8 mouse cellular contexts compared by ENCODE assay signal in the genomic region with DNA sequence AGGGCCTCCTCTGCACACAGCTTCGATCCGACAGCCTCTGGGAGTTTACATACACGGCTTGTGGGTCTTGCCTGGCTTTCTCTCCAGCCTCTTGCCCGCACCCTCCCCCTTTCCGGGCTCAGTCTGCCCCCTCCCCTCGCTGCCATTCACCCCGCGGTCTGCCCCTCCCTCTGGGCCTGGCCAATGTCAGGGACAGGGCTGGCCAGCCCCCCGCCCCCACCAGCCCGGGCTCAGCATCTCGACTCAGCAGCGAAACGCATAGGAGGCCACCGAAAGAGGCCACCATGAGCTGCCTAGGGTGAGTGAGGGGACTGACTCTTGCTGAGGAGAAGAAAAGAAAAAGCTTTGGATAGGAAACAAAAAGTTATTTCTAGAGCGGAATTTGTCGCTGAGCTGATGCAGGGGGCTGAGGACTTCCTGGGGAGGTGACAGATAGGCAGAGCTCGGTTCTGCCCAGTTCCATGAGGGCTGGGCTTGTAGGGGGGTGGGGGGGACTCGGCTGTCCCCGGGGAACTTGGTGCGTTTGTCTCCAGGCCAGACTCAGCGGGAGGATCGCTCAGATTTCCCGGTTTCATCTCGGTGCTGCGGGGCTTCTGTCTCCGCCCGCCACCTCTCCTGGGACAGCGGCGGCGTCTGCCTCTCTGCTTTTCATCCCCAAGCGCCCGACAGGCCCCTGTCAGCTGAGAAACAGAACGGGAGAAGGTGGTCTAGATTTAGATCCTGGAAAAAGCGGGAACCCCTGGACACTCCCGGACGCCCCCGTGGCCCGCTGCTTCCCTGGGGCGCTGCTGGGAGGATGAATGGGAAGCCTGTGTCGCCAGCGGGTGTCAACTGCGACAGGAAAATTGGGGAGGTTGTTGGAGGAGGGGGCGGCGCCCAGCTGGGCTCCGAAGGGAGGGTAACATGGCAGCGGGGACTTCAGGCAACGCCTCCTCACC. TPM values are rescaled to one million over a fixed set of nuclear protein-coding genes. Genes with fewer than 3 reads are reported as not detected.
DNase-seq lines count a peak whose midpoint lies in the region; ATAC-seq and TF ChIP-seq lines count a peak whose summit lies in the region.

No protein-coding gene starts in this region.

- TF ChIP-seq CTCF in liver, postnatal 0 days (IDR thresholded peaks at IDR 0.05; ENCODE audit: low read depth), result no peak

- H3K4me1 ChIP-seq in heart, embryonic 13.5 days, result peaks cover 15% of the 10 kb centered on the region
- peaks cover 7% of the 10 kb centered on the region for H3K4me1 ChIP-seq in hindbrain, embryonic 11.5 days (replicated peaks; ENCODE audit: control insufficient read depth, insufficient read depth, low read length)
- peaks cover 9% of the 10 kb centered on the region; the same call in 1 of the 2 replicates for H3K4me1 ChIP-seq in liver, postnatal 0 days (ENCODE audit: insufficient read depth)

- no peaks in the 10 kb centered on the region for H3K36me3 ChIP-seq in heart, embryonic 13.5 days
- H3K36me3 ChIP-seq in hindbrain, embryonic 11.5 days (ENCODE audit: control insufficient read depth, insufficient read depth, low read length), result no peaks in the 10 kb centered on the region
- H3K36me3 ChIP-seq in liver, postnatal 0 days (replicated peaks; ENCODE audit: insufficient read depth, low read length), result no peaks in the 10 kb centered on the region

- peak overlapping the region; percentile 81 for H3K9ac ChIP-seq in heart, embryonic 13.5 days
- peak overlapping the region; percentile 65 for H3K9ac ChIP-seq in hindbrain, embryonic 11.5 days (ENCODE audit: low read depth, low read length)
- H3K9ac ChIP-seq in liver, postnatal 0 days (replicated peaks), result 0 out of 2 replicates have a peak overlapping the region, but pooled peaks have one; percentile 6

- H3K27ac ChIP-seq in heart, embryonic 13.5 days (replicated peaks), result no peak overlapping the region
- no peak overlapping the region for H3K27ac ChIP-seq in hindbrain, embryonic 11.5 days (ENCODE audit: low read depth, low read length)
- no peak overlapping the region for H3K27ac ChIP-seq in liver, postnatal 0 days (ENCODE audit: low read depth)

- peak overlapping the region; percentile 59 for H3K4me3 ChIP-seq in heart, embryonic 13.5 days
- H3K4me3 ChIP-seq in hindbrain, embryonic 11.5 days (ENCODE audit: low read depth, low read length), result peak overlapping the region; percentile 48
- H3K4me3 ChIP-seq in liver, postnatal 0 days (ENCODE audit: low read depth, low read length), result peak overlapping the region; percentile 39

- no peaks in the 10 kb centered on the region for H3K9me3 ChIP-seq in heart, embryonic 13.5 days
- no peaks in the 10 kb centered on the region for H3K9me3 ChIP-seq in hindbrain, embryonic 11.5 days (ENCODE audit: control insufficient read depth, low read length)
- no peaks in the 10 kb centered on the region for H3K9me3 ChIP-seq in liver, postnatal 0 days (ENCODE audit: low read length)

- H3K4me2 ChIP-seq in heart, embryonic 13.5 days, result peak overlapping the region; percentile 94
- H3K4me2 ChIP-seq in hindbrain, embryonic 11.5 days (replicated peaks; ENCODE audit: low read depth, low read length), result peak overlapping the region; percentile 96
- peak overlapping the region; percentile 72 for H3K4me2 ChIP-seq in liver, postnatal 0 days (ENCODE audit: low read depth, low read length)

- ATAC-seq in heart, embryonic 13.5 days (ENCODE audit: extremely low read depth, insufficient number of reproducible peaks, low FRiP score, low TSS enrichment), result no peak; the same call in 1 of the 2 replicates
- ATAC-seq in hindbrain, embryonic 11.5 days (ENCODE audit: low FRiP score), result peak; percentile 84
- ATAC-seq in liver, postnatal 0 days, result peak; percentile 31; the same call in 1 of the 2 replicates

- intact Hi-C loops in gastrocnemius, postnatal 14 days (cut with DNase I; ENCODE audit: low total_unique reads), result no loop called here

- under 1% methylated on average over 47 of the region's 47 CpGs for WGBS in heart, embryonic 13.5 days
- under 1% methylated on average over 47 of the region's 47 CpGs for WGBS in hindbrain, embryonic 11.5 days
- WGBS in liver, postnatal 0 days (ENCODE audit: insufficient replicate concordance), result 2% methylated on average over 45 of the region's 47 CpGs

- peaks cover 69% of the 10 kb centered on the region for H3K27me3 ChIP-seq in heart, embryonic 13.5 days (replicated peaks)
- peaks cover 11% of the 10 kb centered on the region for H3K27me3 ChIP-seq in hindbrain, embryonic 11.5 days (ENCODE audit: control insufficient read depth, insufficient read depth, low read length)
- peaks cover 51% of the 10 kb centered on the region for H3K27me3 ChIP-seq in liver, postnatal 0 days (ENCODE audit: insufficient read depth, low read length)

- TF ChIP-seq EP300 in liver, postnatal 0 days (IDR thresholded peaks at IDR 0.05; ENCODE audit: low read depth), result no peak

- DNase-seq in heart, adult 18-20 months, result no peak
- peak; percentile 73 for DNase-seq in embryo, embryonic 10 days (ENCODE audit: low spot score)
- peak; percentile 75 for DNase-seq in hindbrain, embryonic 11.5 days (ENCODE audit: low spot score)
- no peak for DNase-seq in liver, postnatal 0 days
- peak; percentile 71 for DNase-seq in yolk sac, embryonic 10.5 days (ENCODE audit: low spot score)
- DNase-seq in gastrocnemius, adult 8-10 months (ENCODE audit: low spot score in 2 of 2), result no peak
- no peak for DNase-seq in gastrocnemius, postnatal 14 days

RNA-seq across cellular contexts. Expression of a gene that starts 6.8 kb away (rescaled TPM):
- 0.14 TPM in 1 of 2 replicates, not detected in the other for polyA plus RNA-seq in heart, embryonic 13.5 days (2015; fragmentation: Nextera tagmentation; extraction: Ambion mirVana)
- total RNA-seq in heart, adult 18-20 months (2021), result not detected
- 0.42 and 0.49 TPM in 2 replicates for polyA plus RNA-seq in hindbrain, embryonic 11.5 days (2014; fragmentation: Nextera tagmentation; extraction: Ambion mirVana)
- polyA plus RNA-seq in liver, postnatal 0 days (2015; fragmentation: Nextera tagmentation; extraction: Ambion mirVana), result not detected in 2 replicates
- total RNA-seq in gastrocnemius, adult 8-10 months (2022), result not detected
- total RNA-seq in gastrocnemius, postnatal 14 days (2021), result not detected

RNA-seq across cellular contexts. Expression of a gene that starts 34.9 kb away (rescaled TPM):
- 50.5 and 57.1 TPM in 2 replicates for polyA plus RNA-seq in heart, embryonic 13.5 days (2015; fragmentation: Nextera tagmentation; extraction: Ambion mirVana)
- total RNA-seq in heart, adult 18-20 months (2021), result 10 to 100 TPM; 25.1 to 26.3 TPM
- polyA plus RNA-seq in hindbrain, embryonic 11.5 days (2014; fragmentation: Nextera tagmentation; extraction: Ambion mirVana), result 75.1 and 80.2 TPM in 2 replicates
- polyA plus RNA-seq in liver, postnatal 0 days (2015; fragmentation: Nextera tagmentation; extraction: Ambion mirVana), result 32.8 and 34.6 TPM in 2 replicates
- 10 to 100 TPM; 33.7 to 45.5 (median 37.9) TPM for total RNA-seq in gastrocnemius, adult 8-10 months (2022)
- 10 to 100 TPM; 31.6 to 33.8 TPM for total RNA-seq in gastrocnemius, postnatal 14 days (2021)

RNA-seq across cellular contexts. Expression of a gene that starts 39.7 kb away (rescaled TPM):
- 250 and 258 TPM in 2 replicates for polyA plus RNA-seq in heart, embryonic 13.5 days (2015; fragmentation: Nextera tagmentation; extraction: Ambion mirVana)
- total RNA-seq in heart, adult 18-20 months (2021), result 10 to 100 TPM; 48.7 to 49.0 TPM
- 189 and 202 TPM in 2 replicates for polyA plus RNA-seq in hindbrain, embryonic 11.5 days (2014; fragmentation: Nextera tagmentation; extraction: Ambion mirVana)
- 146 and 160 TPM in 2 replicates for polyA plus RNA-seq in liver, postnatal 0 days (2015; fragmentation: Nextera tagmentation; extraction: Ambion mirVana)
- 10 to 100 TPM; 31.4 to 36.1 (median 32.8) TPM for total RNA-seq in gastrocnemius, adult 8-10 months (2022)
- total RNA-seq in gastrocnemius, postnatal 14 days (2021), result 10 to 100 TPM; 51.1 to 70.2 TPM

RNA-seq across cellular contexts. Expression of a gene that starts 48.8 kb away (rescaled TPM):
- polyA plus RNA-seq in heart, embryonic 13.5 days (2015; fragmentation: Nextera tagmentation; extraction: Ambion mirVana), result 22.6 and 22.7 TPM in 2 replicates
- 10 to 100 TPM; 15.1 to 18.2 TPM for total RNA-seq in heart, adult 18-20 months (2021)
- 34.1 and 42.9 TPM in 2 replicates for polyA plus RNA-seq in hindbrain, embryonic 11.5 days (2014; fragmentation: Nextera tagmentation; extraction: Ambion mirVana)
- polyA plus RNA-seq in liver, postnatal 0 days (2015; fragmentation: Nextera tagmentation; extraction: Ambion mirVana), result 12.5 and 12.8 TPM in 2 replicates
- total RNA-seq in gastrocnemius, adult 8-10 months (2022), result 10 to 100 TPM; 10.2 to 12.2 (median 11.2) TPM
- total RNA-seq in gastrocnemius, postnatal 14 days (2021), result 1 to 10 TPM; 8.3 to 9.4 TPM

Comparison
In these comparisons a context has a peak if more than half of its experiments do, and no peak if none do; other contexts are left out.
1. H3K9ac ChIP-seq: peak in every context shown above with its lines; median percentile 81 in heart, embryonic 13.5 days; 65 in hindbrain, embryonic 11.5 days; 6 in liver, postnatal 0 days.
2. DNase-seq: peak in embryo, embryonic 10 days (single experiment), hindbrain, embryonic 11.5 days (single experiment) and yolk sac, embryonic 10.5 days (single experiment); none in heart, adult 18-20 months (0 of 2), liver, postnatal 0 days (single experiment), gastrocnemius, adult 8-10 months (0 of 2) and gastrocnemius, postnatal 14 days (single experiment).
3. Peak in every context shown above with its lines, with median percentiles within 50 percentile points of each other: H3K4me2 ChIP-seq and H3K4me3 ChIP-seq.